Mouse (Mus musculus): ENCODE measurements at regions not wholly inside any gene's neighbourhood (a gene's known extent, or its start where the extent isn't known, plus 50 kb on each side); places are given as distances from the start of the nearest gene placed in this dataset.

DNA sequence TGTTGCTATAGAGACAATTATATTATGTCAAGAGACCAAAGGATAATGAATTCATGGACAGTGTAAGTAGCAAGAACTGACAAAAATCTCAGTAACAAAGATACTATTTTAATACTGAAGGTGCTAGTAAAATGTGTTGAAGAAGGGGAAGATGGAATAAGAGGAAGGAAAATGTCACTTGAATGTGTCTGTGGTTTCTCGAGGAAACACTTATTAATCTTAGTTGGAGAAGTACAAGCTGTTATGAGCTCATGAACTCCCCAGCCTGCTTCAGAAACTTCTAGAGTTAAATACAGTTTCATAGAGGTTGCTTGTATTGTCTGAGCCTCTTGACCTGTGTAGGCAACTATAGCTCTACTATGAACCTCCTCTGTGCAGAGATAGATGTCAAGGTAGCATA lies 274.6 kb downstream of the Ipo11 start:
- no peaks in the 10 kb centered on the region for H3K27me3 ChIP-seq (ENCODE audit: insufficient read depth, low read length)
- H3K27ac ChIP-seq (ENCODE audit: low read depth): no peak overlapping the region
- H3K36me3 ChIP-seq (ENCODE audit: insufficient read depth): no peaks in the 10 kb centered on the region
- H3K9ac ChIP-seq: no peak overlapping the region
- TF ChIP-seq CTCF (IDR thresholded peaks at IDR 0.05; ENCODE audit: low read depth): no peak
- H3K4me1 ChIP-seq (ENCODE audit: insufficient read depth): no peaks in the 10 kb centered on the region
- ATAC-seq (ENCODE audit: insufficient read depth) (no peak), DNase-seq (no peak)
- no peaks in the 10 kb centered on the region for H3K9me3 ChIP-seq (ENCODE audit: low read depth, low read length)
- no peak overlapping the region for H3K4me2 ChIP-seq
- H3K4me3 ChIP-seq (ENCODE audit: low read depth, low read length): no peak overlapping the region
- 76% methylated on average over 1 of the region's 1 CpGs for WGBS

GRCm38 (mm10) chr13:106649363-106649762 lies 287.4 kb downstream of the Ipo11 start:
- ATAC-seq (ENCODE audit: insufficient read depth) (no peak), DNase-seq (no peak)
- H3K4me1 ChIP-seq (ENCODE audit: insufficient read depth): no peaks in the 10 kb centered on the region
- no peak overlapping the region for H3K4me3 ChIP-seq (ENCODE audit: low read depth, low read length)
- H3K27me3 ChIP-seq (ENCODE audit: insufficient read depth, low read length): no peaks in the 10 kb centered on the region
- H3K36me3 ChIP-seq (ENCODE audit: insufficient read depth): no peaks in the 10 kb centered on the region
- no peak overlapping the region for H3K4me2 ChIP-seq
- TF ChIP-seq CTCF (IDR thresholded peaks at IDR 0.05; ENCODE audit: low read depth): no peak
- H3K9ac ChIP-seq: no peak overlapping the region
- H3K9me3 ChIP-seq (ENCODE audit: low read depth, low read length): no peaks in the 10 kb centered on the region
- H3K27ac ChIP-seq (ENCODE audit: low read depth): no peak overlapping the region

DNA sequence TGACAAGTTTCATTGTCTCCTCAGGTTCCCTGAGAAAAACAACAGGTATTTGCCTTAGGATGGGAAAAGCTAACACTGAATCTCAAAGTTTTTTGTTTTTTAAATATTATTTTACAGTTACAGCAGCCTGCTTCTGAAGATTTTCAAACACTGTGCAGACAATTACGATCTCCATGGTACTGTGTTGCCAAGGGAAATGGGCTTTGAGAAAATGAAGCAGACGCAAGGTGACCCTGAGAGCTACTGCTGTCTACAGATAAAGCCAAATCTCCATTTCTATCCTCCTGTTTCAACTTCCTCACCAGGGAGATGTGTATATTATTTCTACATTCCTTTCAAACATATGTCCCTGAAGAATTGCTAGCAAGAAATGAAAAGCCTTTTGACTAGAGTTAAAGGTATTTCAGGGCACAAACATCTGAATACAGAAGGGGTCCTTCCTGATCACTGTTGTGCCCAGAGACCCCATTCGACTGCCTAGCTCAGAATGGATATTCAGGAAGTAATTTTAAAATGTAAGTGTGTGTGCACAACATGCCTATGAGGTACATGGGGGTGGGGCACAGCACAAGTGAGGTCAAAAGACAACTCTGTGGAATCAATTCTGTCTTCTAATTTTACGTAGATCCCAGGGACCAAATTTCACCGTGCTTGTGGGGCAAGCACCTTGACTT lies 293.3 kb downstream of the Ipo11 start:
- no peak for DNase-seq
- no peak for TF ChIP-seq CTCF (IDR thresholded peaks at IDR 0.05; ENCODE audit: low read depth)

DNA sequence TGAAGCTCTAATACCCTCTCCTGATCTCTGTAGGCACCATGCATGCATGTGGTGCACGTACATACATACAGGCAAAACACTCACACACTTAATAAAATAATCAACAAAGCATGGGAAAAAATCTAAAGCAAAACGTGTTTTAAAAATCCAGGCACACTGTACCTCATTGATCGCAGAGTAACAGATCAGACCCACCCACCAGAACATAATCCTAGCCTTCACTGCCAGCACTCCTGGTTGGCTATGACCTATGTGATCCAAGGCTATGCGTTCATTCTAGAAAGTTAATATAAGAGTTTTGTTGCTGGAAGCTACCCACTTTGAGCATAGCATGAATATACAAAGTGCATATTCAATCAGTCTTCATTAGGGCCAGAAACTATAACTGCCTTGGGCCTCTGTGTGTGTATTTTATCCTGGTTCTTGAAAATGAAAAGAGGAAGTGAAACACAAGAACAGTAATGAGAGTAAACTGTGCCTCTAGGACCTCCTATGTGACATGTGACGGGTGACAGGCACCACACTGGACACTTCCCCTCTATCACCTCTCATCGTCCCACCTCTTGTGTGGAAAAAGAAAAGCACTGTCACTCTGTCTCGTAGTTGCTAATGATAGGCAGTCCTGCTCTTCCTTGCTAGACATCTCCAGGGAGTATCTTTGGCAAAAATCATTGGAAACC lies 297.9 kb downstream of the Ipo11 start:
- WGBS: 54% methylated on average over 7 of the region's 7 CpGs
- no peak for TF ChIP-seq CTCF (IDR thresholded peaks at IDR 0.05; ENCODE audit: low read depth)
- Histone ChIP-seq H3K9me3 (ENCODE audit: low read depth, low read length) (no peaks in the 10 kb centered on the region), H3K9ac (no peak overlapping the region), H3K27me3 (ENCODE audit: insufficient read depth, low read length) (no peaks in the 10 kb centered on the region), H3K4me3 (ENCODE audit: low read depth, low read length) (no peak overlapping the region), H3K4me2 (no peak overlapping the region), H3K27ac (ENCODE audit: low read depth) (no peak overlapping the region), H3K4me1 (ENCODE audit: insufficient read depth) (no peaks in the 10 kb centered on the region), H3K36me3 (ENCODE audit: insufficient read depth) (no peaks in the 10 kb centered on the region)
- no peak for DNase-seq
- no peak for ATAC-seq (ENCODE audit: insufficient read depth)

More for the DNA sequence above, 293.3 kb downstream of the Ipo11 start:
- H3K4me3 ChIP-seq (ENCODE audit: low read depth, low read length): no peak overlapping the region
- H3K27me3 ChIP-seq (ENCODE audit: insufficient read depth, low read length): no peaks in the 10 kb centered on the region
- 63% methylated on average over 5 of the region's 5 CpGs for WGBS
- no peak for ATAC-seq (ENCODE audit: insufficient read depth)
- H3K4me1 ChIP-seq (ENCODE audit: insufficient read depth): no peaks in the 10 kb centered on the region
- H3K4me2 ChIP-seq: no peak overlapping the region
- H3K36me3 ChIP-seq (ENCODE audit: insufficient read depth): no peaks in the 10 kb centered on the region
- H3K9ac ChIP-seq: no peak overlapping the region
- H3K27ac ChIP-seq (ENCODE audit: low read depth): no peak overlapping the region
- H3K9me3 ChIP-seq (ENCODE audit: low read depth, low read length): no peaks in the 10 kb centered on the region

DNA sequence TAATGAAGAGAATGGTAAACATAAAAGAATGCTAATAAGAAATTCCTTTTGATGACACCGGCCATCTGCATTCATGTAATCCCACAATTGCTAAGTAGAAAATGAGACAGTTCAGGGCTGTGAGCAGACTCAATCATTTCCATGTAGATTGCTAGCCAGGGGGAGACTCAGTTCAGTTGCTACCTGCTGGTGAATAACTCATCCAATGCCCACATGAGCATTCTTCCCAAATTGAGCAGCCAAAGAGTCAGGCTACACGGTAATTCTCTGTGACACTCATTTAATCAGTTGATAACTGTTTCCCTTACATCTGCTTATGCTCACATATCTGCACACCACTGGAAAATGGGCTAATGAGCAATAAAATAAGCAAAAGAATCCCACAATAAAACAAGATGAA lies 345.0 kb downstream of the Ipo11 start:
- WGBS: 67% methylated on average over 2 of the region's 2 CpGs
- no peak overlapping the region for H3K9ac ChIP-seq
- no peak overlapping the region for H3K4me2 ChIP-seq
- no peak overlapping the region for H3K4me3 ChIP-seq (ENCODE audit: low read depth, low read length)
- ATAC-seq (ENCODE audit: insufficient read depth) (no peak), DNase-seq (no peak)
- H3K27ac ChIP-seq (ENCODE audit: low read depth): no peak overlapping the region
- no peak for TF ChIP-seq CTCF (IDR thresholded peaks at IDR 0.05; ENCODE audit: low read depth)
- no peaks in the 10 kb centered on the region for H3K4me1 ChIP-seq (ENCODE audit: insufficient read depth)
- H3K36me3 ChIP-seq (ENCODE audit: insufficient read depth): no peaks in the 10 kb centered on the region
- no peaks in the 10 kb centered on the region for H3K27me3 ChIP-seq (ENCODE audit: insufficient read depth, low read length)
- no peaks in the 10 kb centered on the region for H3K9me3 ChIP-seq (ENCODE audit: low read depth, low read length)

DNA sequence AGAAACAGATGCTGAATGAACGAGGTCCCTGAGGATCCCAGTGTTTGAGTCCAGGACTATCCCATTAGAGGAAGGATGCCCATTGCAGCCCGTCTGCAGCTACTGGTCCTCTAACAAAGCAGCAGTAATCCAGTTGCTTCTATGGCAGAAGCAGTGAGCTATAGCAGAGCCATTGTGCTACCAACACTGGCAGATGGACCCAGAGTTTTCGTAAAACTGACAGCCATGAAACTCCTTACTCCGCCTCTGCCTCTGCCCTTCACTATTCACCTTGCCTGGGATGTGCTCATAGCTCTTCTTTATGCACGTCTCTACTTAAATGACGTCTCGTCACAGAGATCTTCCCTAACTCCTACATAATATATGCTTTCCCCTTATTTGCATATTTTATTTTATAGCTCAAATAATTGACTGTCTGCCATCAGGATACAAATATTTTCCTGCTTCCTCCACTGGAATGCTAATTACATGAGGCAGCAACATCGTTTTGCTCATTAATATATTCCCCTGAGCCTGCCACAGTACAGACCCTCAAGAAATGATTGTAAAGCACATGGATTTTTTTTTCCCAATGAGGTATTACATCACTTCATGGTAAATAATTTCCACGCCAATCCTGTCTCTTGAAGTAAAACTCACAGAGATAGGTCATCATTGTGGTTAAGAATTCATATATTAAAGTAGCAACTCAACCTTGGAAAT lies 368.9 kb downstream of the Ipo11 start:
- Histone ChIP-seq H3K4me1 (ENCODE audit: insufficient read depth) (no peaks in the 10 kb centered on the region), H3K9me3 (ENCODE audit: low read depth, low read length) (no peaks in the 10 kb centered on the region), H3K4me2 (no peak overlapping the region), H3K4me3 (ENCODE audit: low read depth, low read length) (no peak overlapping the region), H3K27me3 (ENCODE audit: insufficient read depth, low read length) (no peaks in the 10 kb centered on the region), H3K36me3 (ENCODE audit: insufficient read depth) (no peaks in the 10 kb centered on the region), H3K27ac (ENCODE audit: low read depth) (no peak overlapping the region), H3K9ac (no peak overlapping the region)
- TF ChIP-seq CTCF (IDR thresholded peaks at IDR 0.05; ENCODE audit: low read depth): no peak
- WGBS: 81% methylated on average over 9 of the region's 9 CpGs
- DNase-seq (no peak), ATAC-seq (ENCODE audit: insufficient read depth) (no peak)

GRCm38 (mm10) chr13:106562588-106562987 lies 374.2 kb downstream of the Ipo11 start:
- Histone ChIP-seq H3K36me3 (ENCODE audit: insufficient read depth) (no peaks in the 10 kb centered on the region), H3K4me2 (no peak overlapping the region), H3K9me3 (ENCODE audit: low read depth, low read length) (no peaks in the 10 kb centered on the region), H3K27me3 (ENCODE audit: insufficient read depth, low read length) (no peaks in the 10 kb centered on the region), H3K9ac (no peak overlapping the region), H3K4me3 (ENCODE audit: low read depth, low read length) (no peak overlapping the region), H3K4me1 (ENCODE audit: insufficient read depth) (no peaks in the 10 kb centered on the region), H3K27ac (ENCODE audit: low read depth) (no peak overlapping the region)
- DNase-seq (no peak), ATAC-seq (ENCODE audit: insufficient read depth) (no peak)
- no peak for TF ChIP-seq CTCF (IDR thresholded peaks at IDR 0.05; ENCODE audit: low read depth)
- WGBS: 80% methylated on average over 1 of the region's 1 CpGs
